Mouse (Mus musculus): ENCODE measurements around the gene Tet3.
"Not testable (repeated sequence)": the region's sequence is repeated elsewhere in the genome, so short reads cannot be mapped to it uniquely, and the experiment has no call there.

The Tet3 gene

DNA sequence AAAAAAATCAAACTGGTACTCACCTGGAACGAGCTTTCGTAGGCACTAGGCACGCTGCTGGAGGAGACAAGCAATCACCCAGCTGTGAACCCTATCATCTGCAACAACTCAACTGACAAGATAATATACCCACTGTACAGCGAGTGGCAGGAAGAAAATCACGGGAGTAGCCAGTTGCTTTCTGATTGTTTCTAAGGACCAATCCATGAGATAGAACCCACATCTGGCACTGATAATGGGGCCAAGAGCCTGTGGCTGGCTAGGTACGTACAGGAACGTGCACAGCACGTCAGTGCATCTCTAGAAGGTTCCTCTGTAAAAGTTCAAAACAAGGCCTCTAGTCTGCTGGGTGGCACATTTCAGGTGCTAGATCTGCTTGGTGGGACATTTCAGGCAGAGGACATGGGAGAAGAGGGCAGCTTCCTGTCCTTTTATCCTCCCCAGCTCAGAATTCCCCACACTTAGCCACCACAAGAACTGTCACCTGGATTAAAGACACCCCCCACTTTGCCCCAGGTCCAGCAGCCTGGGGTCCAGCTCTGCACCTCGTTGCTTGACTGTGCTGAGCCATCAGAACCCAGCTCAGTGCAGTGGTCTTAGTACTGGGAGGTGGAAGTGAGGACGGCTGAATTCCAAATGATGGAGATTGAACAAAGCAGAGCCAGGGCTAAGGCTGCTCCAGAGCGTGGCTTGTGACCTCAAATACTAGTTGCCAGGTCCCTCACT, 97.2 kb downstream of the Tet3 start:
- DNase-seq, result no peak

- DNase-seq, result no peak
Measured at GRCm38 (mm10) chr6:83357436-83357835, 101.4 kb downstream of the Tet3 start.

- DNase-seq, result peak; percentile 92
Measured at GRCm38 (mm10) chr6:83356569-83357138, 102.2 kb downstream of the Tet3 start.

DNA sequence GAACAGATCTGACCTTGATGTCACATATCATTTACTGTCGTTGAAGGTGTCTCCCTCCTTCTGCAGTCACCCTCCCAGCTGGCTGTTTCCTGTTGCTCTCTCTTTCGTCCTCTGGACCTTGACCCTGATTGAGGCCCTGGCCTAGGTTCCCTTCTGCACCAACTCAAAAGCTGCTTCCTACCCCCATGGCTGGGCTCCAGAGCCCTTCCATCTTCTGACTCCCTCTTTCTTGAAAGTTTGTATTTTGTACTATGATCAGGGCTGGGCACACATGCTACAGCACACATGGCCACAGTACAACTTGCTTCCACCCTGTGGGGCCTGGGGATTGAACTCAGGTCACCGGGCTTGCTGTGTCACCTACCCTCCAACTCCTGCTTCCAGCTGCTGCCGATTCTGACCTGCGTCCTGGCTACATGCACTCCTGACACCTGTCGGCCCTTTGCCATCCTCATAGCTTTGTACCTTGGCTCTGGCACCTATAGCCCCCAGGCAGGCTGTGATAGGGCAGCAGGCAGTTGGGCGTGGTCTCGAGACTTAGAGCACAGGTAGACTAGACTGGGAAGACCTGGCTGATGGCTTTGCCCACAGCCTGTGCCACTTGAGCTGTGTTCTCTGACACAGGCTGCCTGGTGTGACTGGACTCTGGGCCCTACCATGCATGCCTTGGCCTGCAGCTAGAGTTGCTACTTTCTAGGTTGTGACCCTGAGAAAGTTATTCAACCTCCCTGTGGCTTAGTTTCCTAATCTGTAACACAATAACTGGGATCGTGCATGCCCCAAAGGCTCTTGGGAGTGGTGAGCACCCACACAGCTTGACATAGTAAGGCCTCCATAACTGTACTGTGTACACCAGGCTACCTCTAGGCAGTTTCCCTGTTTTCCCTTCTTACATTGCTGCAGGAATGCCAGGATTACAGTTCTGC, 103.8 kb downstream of the Tet3 start:
- DNase-seq, result no peak

DNA sequence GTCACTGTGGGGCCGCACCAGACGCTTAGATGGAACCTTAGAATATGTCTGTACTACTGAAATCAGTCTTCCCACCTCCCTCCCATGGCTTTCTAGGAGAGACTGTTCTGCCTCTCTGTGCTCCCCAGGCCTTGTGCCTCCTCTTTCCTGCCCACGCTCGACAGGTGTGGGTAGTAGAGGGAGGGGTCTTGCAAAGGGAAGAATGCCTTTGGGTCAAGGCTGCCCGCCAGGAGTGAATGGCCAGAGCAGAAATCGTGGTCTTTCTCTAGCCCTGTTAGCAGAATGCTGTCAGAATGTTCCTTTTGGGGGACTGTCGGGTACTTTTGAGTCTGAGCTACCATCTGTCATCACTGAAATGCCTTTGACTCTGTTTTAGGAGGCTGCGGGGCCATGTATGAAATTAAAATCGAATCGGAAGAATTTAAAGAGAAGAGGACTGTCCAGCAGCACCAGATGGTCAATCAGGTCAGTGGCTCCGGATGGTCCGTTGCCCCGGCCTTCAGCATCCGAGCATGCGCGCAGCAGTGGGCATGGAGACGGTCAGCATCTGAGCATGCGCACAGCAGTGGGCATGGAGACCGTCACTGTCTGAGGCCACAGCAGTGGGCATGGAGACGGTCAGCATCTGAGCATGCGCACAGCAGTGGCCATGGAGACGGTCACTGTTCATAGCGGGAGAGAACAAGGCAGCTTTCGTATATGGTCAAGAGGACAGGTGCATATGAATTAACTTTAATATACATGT, 106.0 kb downstream of the Tet3 start:
- no peak for DNase-seq

DNA sequence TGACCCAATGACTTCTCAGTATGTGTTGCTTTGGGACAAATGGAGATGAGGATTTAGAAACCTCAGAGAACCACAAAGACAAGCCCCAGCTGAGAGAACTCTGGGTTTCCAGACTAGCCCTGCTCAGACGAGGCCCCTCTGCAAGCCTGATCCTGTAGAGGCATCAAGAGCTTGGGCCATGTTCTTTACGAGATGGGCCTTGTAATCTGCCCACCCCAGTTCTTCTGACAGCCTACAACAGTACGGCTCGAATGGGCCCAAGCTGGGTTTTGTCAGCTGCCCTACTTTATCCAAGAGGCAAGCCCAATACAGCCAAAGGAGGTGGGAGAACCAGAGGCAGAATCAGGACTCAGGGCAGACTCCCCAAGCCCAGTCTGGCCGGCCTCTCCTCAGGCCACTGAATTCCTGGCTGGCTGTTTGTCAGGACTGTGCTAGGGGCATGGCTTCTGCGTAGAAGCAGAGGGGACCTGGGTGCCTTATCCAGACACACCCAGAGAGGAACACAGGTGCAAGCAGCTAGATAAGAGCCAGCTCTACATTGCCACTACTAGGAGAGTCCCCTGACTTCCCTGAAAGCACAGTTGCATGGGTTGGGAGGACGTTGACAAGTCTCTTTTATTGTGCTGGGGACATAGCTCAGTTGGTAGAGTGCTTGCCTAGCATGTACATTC, 107.3 kb downstream of the Tet3 start:
- DNase-seq, result no peak

GRCm38 (mm10) chr6:83350851-83351405, 108.0 kb downstream of the Tet3 start:
- DNase-seq, result no peak

DNA sequence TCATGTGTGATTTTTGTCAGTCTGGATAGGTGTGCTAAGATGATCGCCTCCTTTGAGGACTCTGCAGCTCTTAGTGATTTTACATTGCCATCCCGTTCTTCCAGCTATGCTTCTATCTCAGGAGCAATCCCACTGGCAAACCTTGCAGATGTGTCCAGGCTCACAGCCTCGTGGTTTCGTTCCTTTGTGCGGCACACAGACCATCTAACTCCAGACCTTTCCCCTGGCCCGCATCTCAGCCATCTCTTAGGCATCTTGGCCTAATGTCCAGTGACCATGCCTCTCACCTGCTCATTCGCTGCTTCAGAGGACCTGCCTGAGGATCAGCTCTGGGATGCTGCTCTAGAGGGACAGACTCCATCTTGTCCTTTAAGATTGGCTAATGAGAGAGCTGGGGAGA, 108.7 kb downstream of the Tet3 start:
- no peak for DNase-seq

DNA sequence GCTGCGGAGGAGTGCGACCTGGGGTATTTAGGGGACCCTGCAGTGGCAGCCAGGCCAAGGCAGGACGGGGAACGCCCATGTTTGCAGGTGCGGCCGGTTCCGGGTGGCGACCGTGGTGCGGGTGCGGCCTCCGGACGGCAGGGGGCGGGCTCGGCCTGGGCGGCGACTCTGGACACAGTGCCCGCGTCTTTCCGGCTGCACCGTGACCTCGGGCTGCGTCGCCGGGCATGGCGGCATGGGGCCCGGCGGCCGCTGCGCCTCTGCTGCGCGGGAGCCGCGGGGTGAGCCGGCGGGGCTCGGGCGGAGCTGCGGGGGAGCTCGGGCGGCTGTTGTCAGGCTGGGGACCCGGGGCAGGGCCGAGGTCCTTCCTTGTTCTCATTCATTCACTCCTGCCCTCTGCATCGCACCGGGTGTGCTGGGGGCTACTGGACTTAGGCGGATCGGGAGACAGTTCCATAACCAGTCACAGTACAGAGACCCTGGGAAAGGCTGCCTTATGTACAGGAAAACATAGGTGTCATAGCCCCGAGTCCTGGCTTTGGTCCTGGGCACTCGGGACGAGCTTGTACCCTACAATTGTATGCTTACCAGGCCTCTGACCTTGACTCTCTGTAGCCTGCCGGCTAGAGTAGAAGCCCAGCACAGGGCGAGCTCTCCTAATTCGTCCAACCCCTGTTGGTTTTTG, 109.5 kb downstream of the Tet3 start:
- peak; percentile 94 for DNase-seq

DNA sequence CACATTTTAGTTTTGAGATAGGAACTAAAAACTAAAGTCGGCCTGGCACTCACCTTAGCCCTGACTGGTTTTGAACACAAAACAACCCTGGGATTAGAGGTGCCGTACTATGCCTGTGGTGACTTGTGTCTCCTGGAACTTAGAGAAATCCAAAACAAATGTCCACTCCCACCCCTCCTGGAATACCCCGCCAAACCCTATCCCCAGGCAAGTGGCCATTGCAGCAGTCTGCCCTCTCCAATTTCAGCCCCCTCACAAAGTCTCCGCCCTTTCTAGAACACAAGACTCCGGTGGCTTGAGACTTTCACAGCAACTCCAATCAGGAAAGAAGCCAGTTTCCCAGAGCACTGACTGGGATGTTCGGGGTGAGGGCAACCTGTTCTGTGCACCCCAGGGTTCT, 110.0 kb downstream of the Tet3 start, which contains the start of gene Bola3:
Gene Bola3 (plus strand): TSS at position 275 of the 400 bp plus-strand sequence.
- DNase-seq, result no peak

- DNase-seq, result no peak
Measured at GRCm38 (mm10) chr6:83347916-83348315, 111.0 kb downstream of the Tet3 start.

DNA sequence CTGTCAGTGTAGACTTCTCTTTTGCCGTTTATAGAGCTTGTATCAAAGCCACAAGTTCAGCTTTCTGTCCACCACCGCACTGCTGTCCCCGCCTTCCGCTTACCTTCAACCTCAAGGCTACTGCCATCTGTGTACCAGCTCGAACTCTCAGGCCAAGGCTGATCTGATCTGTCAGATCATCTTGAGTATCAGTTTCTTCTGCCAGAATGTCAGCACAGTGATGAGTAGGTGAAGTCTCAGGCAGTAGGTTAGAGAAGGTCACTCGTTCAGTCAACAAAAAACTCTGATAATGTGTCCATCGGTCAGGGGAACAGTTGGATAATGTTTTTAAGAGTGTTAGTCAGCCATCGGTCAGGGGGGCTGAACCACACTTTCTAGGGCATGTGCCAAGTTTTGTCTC, 113.6 kb downstream of the Tet3 start:
- DNase-seq, result not testable (repeated sequence)

- DNase-seq, result no peak
Measured at GRCm38 (mm10) chr6:83342957-83343356, 115.9 kb downstream of the Tet3 start.

- no peak for DNase-seq
Measured at GRCm38 (mm10) chr6:83341387-83341786, 117.5 kb downstream of the Tet3 start.

GRCm38 (mm10) chr6:83327591-83328190, 131.2 kb downstream of the Tet3 start:
- DNase-seq, result no peak

- no peak for DNase-seq
Measured at GRCm38 (mm10) chr6:83326761-83327160, 132.1 kb downstream of the Tet3 start.

GRCm38 (mm10) chr6:83326394-83326736, 132.5 kb downstream of the Tet3 start:
- no peak for DNase-seq

DNA sequence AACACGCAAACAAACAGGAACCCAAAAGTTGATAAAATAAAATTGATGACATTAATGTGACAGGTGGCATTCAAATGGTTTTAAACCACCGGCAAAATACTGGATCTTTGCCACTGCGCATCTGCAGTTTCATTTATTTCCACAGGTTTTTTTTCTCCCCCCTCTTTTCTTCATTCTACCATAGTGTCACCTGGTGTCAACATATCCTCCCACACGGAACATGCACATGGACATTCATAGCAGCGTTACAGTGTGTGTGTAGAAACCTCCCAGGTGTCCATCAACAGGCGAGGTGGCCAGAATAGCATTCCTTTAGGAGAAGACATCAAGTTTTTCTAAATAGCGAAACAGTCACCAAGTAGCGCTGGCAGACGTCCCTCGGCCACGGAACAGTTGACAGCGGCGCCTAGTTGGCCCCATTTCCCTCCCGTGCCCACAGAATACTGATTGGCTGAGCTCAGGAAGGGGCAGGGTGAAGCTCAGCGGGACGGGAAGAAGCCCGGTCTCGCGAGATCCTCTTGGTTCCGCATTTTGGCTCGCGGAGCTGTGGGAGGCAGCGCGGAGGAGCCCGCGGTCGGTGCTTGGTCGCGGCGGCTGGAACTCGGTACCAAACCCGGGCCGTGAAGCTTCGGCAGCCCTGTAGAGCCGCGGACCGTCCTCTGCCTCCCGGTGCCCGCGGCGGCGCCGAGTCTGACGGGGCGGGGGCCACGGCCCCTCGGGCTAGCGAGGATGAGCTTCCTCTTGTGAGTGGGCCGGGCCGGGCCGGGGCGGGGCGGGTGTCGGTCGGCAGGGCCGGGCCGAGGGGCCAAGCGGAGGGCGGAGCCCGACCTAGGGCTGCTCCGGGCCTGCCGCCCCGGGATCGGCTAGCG, 133.1 kb downstream of the Tet3 start, which contains the start of the genes Mthfd2 and Mob1a:
Gene Mthfd2 (minus strand): TSS at position 384 of the 869 bp plus-strand sequence.
Gene Mob1a (plus strand): TSS at position 492 of the 869 bp plus-strand sequence.
- peak; percentile 95 for DNase-seq

- DNase-seq, result no peak
Measured at GRCm38 (mm10) chr6:83323652-83324419, 135.0 kb downstream of the Tet3 start.
